Mouse (Mus musculus): ENCODE results near the gene Micall1. TPM values are rescaled to one million over a fixed set of nuclear protein-coding genes. Genes with fewer than 3 reads are reported as not detected.
A peak's percentile ranks its signal among the peaks of the same experiment; 100 is the strongest.

The Micall1 gene
- total RNA-seq, 2 experiments from 2014 or later = 22.8 to 23.2 TPM

GRCm38 (mm10) chr15:79098220-79098619, 10.5 kb upstream of the Micall1 start:
- H3K27ac ChIP-seq = peak overlapping the region; percentile 68
- intact Hi-C loops (cut with DNase I) = no loop called here
- DNase-seq (ENCODE audit: extremely low spot score in 1 of 2, low spot score in 2 of 2) = no peak
- no peak for TF ChIP-seq CTCF (IDR thresholded peaks at IDR 0.05)
- no peak overlapping the region for H3K4me3 ChIP-seq

- no peak overlapping the region for H3K27ac ChIP-seq
- no peak overlapping the region for H3K4me3 ChIP-seq
- no peak for DNase-seq (ENCODE audit: extremely low spot score in 1 of 2, low spot score in 2 of 2)
- intact Hi-C loops (cut with DNase I) = no loop called here
- no peak for TF ChIP-seq CTCF (IDR thresholded peaks at IDR 0.05)
These were observed 9.8 kb upstream of the Micall1 start for GRCm38 (mm10) chr15:79098868-79099267.

GRCm38 (mm10) chr15:79099456-79099855, 9.2 kb upstream of the Micall1 start:
- TF ChIP-seq CTCF (IDR thresholded peaks at IDR 0.05) = no peak
- intact Hi-C loops (cut with DNase I) = no loop called here
- no peak overlapping the region for H3K27ac ChIP-seq
- no peak overlapping the region for H3K4me3 ChIP-seq
- no peak for DNase-seq (ENCODE audit: extremely low spot score in 1 of 2, low spot score in 2 of 2)

- intact Hi-C loops (cut with DNase I) = no loop called here
- no peak overlapping the region for H3K4me3 ChIP-seq
- no peak for DNase-seq (ENCODE audit: extremely low spot score in 1 of 2, low spot score in 2 of 2)
- no peak for TF ChIP-seq CTCF (IDR thresholded peaks at IDR 0.05)
- no peak overlapping the region; the same call in 1 of the 2 replicates for H3K27ac ChIP-seq
These were observed 8.3 kb upstream of the Micall1 start for GRCm38 (mm10) chr15:79100391-79100790.

GRCm38 (mm10) chr15:79101531-79101930, 7.2 kb upstream of the Micall1 start:
- Histone ChIP-seq H3K27ac (peak overlapping the region; percentile 44; the same call in 1 of the 2 replicates), H3K4me3 (no peak overlapping the region)
- intact Hi-C loops (cut with DNase I) = no loop called here
- no peak for DNase-seq (ENCODE audit: extremely low spot score in 1 of 2, low spot score in 2 of 2)
- TF ChIP-seq CTCF (IDR thresholded peaks at IDR 0.05) = no peak

GRCm38 (mm10) chr15:79103264-79103663, 5.4 kb upstream of the Micall1 start:
- intact Hi-C loops (cut with DNase I) = no loop called here
- TF ChIP-seq CTCF (IDR thresholded peaks at IDR 0.05) = no peak
- H3K4me3 ChIP-seq = no peak overlapping the region
- H3K27ac ChIP-seq = peak overlapping the region; percentile 19
- DNase-seq (ENCODE audit: extremely low spot score in 1 of 2, low spot score in 2 of 2) = no peak

GRCm38 (mm10) chr15:79105804-79106203, 2.9 kb upstream of the Micall1 start:
- intact Hi-C loops (cut with DNase I) = no loop called here

GRCm38 (mm10) chr15:79107966-79108365, 732 bp upstream of the Micall1 start:
- H3K4me3 ChIP-seq = peak overlapping the region; percentile 71
- intact Hi-C loops (cut with DNase I) = no loop called here
- TF ChIP-seq CTCF (IDR thresholded peaks at IDR 0.05) = no peak

More at GRCm38 (mm10) chr15:79105804-79106203, 2.9 kb upstream of the Micall1 start:
- Histone ChIP-seq H3K27ac (no peak overlapping the region), H3K4me3 (no peak overlapping the region)
- no peak for DNase-seq (ENCODE audit: extremely low spot score in 1 of 2, low spot score in 2 of 2)
- no peak for TF ChIP-seq CTCF (IDR thresholded peaks at IDR 0.05)

GRCm38 (mm10) chr15:79109321-79109934, 730 bp downstream of the Micall1 start:
- DNase-seq (ENCODE audit: extremely low spot score in 1 of 2, low spot score in 2 of 2) = peak in 1 of 2 experiments; percentile 32
- Histone ChIP-seq H3K4me3 (peak overlapping the region; percentile 71), H3K27ac (peak overlapping the region; percentile 80)
- intact Hi-C loops (cut with DNase I) = no loop called here
- TF ChIP-seq CTCF (IDR thresholded peaks at IDR 0.05) = no peak

More at GRCm38 (mm10) chr15:79107966-79108365, 732 bp upstream of the Micall1 start:
- H3K27ac ChIP-seq = peak overlapping the region; percentile 50; the same call in 1 of the 2 replicates
- DNase-seq (ENCODE audit: extremely low spot score in 1 of 2, low spot score in 2 of 2) = no peak

- intact Hi-C loops (cut with DNase I) = no loop called here
- DNase-seq (ENCODE audit: extremely low spot score in 1 of 2, low spot score in 2 of 2) = no peak
- H3K27ac ChIP-seq = peak overlapping the region; percentile 1; the same call in 1 of the 2 replicates
- no peak for TF ChIP-seq CTCF (IDR thresholded peaks at IDR 0.05)
- H3K4me3 ChIP-seq = peak overlapping the region; percentile 71
These were observed 1.3 kb downstream of the Micall1 start for GRCm38 (mm10) chr15:79110031-79110430.

GRCm38 (mm10) chr15:79110528-79110927, 1.8 kb downstream of the Micall1 start:
- DNase-seq (ENCODE audit: extremely low spot score in 1 of 2, low spot score in 2 of 2) = no peak
- no peak for TF ChIP-seq CTCF (IDR thresholded peaks at IDR 0.05)
- Histone ChIP-seq H3K4me3 (peak overlapping the region; percentile 71), H3K27ac (no peak overlapping the region)
- intact Hi-C loops (cut with DNase I) = no loop called here

- intact Hi-C loops (cut with DNase I) = no loop called here
- no peak overlapping the region for H3K27ac ChIP-seq
- DNase-seq (ENCODE audit: extremely low spot score in 1 of 2, low spot score in 2 of 2) = no peak
- TF ChIP-seq CTCF (IDR thresholded peaks at IDR 0.05) = no peak
- H3K4me3 ChIP-seq = no peak overlapping the region
These were observed 3.1 kb downstream of the Micall1 start for GRCm38 (mm10) chr15:79111774-79112173.

- TF ChIP-seq CTCF (IDR thresholded peaks at IDR 0.05) = no peak
- no peak overlapping the region for H3K27ac ChIP-seq
- intact Hi-C loops (cut with DNase I) = no loop called here
- H3K4me3 ChIP-seq = no peak overlapping the region
- DNase-seq (ENCODE audit: extremely low spot score in 1 of 2, low spot score in 2 of 2) = no peak
These were observed 6.6 kb downstream of the Micall1 start for GRCm38 (mm10) chr15:79115276-79115675.

All from left cerebral cortex, adult 2 months (tissue).